Mouse (Mus musculus) heart, postnatal 4 days (tissue): ENCODE results near the gene Opcml. TPM values are rescaled to one million over a fixed set of nuclear protein-coding genes. Genes with fewer than 3 reads are reported as not detected.

Source experiments
- DNase-seq: peaks from one replicate; pipeline ENCODE4 v3.0.0; 2021
- total RNA-seq, 2 experiments: library from RNA; stranded (reverse); gene quantifications; 2 replicates each; pipeline ENCODE4 v1.2.3; 2021

Opcml gene
- total RNA-seq, 2 experiments from 2014 or later: 0.72 to 0.83 TPM

DNA sequence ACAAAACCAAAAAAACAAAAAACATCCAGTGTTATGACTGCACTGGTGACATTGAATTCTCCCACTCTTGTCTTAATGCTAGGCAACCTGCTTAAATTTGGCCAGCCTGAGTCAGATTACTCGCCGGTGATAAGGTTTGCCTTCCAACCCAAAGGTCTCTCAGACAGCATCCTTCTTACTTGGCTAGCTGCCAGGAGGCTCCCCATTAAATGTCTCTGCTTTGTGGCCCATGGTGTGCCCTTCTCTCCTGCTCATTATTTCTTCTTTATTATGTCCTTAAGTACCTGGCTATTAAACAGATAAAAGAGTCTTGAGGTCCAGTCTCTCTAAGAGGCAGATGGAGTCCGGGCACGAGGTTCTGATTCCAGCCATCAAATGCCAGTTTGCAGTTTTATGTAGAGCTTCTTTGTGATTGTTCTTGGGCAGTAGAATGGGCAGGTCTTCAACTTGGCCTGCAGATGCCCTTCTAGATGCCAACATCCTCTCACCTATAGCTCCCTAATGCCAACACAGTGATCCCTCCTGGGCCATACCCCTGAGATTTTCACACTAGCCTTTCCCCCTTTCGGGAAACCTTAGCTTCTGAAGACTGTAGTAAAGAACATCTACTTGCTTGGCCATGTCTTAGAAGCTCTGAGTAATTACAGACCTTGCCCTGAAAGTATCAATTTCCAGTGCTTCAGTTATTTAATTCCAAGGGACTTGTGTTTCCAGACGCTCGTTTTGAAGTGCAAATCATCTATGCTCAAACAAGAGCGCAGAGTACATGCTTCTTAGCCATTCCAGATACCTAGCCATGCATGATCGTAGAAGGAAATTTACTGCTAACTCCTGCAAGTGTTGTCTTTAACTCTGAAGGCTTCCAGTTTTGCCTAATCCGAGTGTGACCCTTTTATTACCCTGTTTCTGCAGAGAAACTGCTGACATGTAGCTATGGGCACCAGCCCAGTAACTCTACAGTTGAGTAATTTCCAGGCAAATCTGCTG lies 986.2 kb downstream of the Opcml start:
- no peak for DNase-seq

DNA sequence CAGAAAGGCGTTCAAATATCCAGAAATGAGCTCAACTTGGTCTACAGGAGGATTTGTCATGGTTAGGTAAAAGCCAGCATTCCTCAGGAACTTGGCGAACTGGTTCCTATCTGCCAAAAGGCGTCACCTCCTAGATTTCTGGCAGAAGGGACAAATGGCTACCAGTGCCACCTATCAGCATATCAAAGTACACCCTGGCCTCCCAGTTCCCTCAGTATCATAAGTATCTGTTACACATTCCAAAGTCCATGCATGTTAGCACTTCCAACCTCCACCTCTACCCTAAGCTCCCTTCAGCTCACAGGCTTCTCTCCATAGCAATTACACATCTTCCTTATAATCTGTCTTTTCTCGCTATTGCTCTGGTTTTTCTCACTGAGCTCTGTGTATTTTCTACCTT lies 993.3 kb downstream of the Opcml start:
- DNase-seq: no peak

GRCm38 (mm10) chr9:28789439-28789838 lies 998.9 kb downstream of the Opcml start:
- no peak for DNase-seq

- DNase-seq: no peak
Measured at GRCm38 (mm10) chr9:28800100-28800499, 1009.5 kb downstream of the Opcml start.

DNA sequence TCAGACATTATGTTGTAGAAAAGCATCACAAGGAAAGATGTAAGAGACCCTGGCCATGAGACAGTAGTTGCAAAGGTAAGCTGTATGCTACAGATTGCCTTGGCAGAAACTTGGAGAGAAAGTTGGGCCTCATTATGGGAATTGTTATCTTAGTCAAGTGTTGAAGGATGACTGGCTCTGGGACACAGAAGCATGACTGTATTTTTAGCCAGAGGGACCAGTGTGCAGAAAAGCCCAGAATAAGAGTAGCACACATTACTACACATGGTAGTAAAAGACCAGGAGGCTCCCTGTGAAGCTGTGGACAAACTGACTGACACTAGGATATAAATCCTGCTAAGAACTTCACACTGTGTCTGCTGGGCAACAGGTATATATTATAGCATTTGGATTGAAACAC lies 1016.1 kb downstream of the Opcml start:
- DNase-seq: no peak

DNA sequence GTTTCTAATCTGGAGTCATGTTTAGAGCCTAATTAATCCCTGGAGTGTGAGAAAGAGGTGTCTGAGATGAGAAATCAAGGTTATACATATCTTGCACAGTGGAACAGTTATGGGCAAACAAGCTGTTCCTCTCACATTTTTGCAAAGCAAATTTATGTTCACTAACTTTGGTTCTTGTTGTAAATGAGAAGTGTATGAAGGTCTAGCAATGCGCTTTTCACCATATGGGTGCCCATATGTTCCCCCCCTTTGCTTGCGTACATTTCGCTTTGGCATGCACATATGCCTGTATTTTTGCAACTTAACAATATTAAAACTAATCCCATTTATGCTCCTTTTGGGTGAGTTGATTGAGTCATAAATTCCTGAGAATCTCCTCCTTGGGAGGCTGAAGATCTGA lies 1031.5 kb downstream of the Opcml start:
- no peak for DNase-seq

DNA sequence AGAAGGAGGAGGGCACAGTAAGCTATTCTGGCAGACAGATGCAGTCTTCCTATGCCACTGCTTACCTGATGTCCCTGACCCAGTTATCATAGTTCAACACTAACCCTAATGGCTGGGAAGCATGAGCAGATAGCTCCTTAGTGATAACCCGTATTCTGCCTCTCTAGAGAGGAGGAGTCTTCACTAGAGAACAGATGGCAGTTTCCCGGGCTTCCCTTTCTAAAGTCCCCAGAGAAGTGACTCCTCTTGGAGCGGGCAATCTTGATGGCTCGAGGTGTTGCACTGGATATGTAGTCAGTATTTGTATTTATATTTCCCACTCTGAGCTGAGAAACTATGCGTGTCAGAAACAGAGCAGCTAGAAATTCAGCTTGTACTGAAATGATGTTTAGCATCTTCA lies 1031.9 kb downstream of the Opcml start:
- DNase-seq: no peak

DNA sequence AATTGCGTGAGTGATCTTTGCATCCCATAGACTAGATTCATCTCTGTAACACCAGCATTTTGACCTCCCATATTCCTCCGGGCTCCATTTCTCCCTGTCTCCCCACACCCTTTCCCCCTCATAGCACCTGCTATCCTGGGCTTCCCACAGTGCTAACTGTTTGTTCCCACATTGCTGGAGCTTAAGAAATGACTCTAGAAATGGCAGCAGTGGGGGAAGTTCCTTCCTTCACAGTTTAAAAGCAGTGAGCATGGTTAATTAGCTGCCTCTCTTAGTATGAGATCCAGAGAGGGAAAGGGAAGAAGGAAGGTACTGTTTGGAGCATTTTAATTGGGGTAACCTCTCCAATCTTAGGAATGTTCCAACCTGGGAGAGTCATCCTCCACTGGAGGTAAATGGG lies 1035.2 kb downstream of the Opcml start:
- DNase-seq: no peak

- DNase-seq: no peak
Measured at GRCm38 (mm10) chr9:28845961-28846570, 1055.5 kb downstream of the Opcml start.

DNA sequence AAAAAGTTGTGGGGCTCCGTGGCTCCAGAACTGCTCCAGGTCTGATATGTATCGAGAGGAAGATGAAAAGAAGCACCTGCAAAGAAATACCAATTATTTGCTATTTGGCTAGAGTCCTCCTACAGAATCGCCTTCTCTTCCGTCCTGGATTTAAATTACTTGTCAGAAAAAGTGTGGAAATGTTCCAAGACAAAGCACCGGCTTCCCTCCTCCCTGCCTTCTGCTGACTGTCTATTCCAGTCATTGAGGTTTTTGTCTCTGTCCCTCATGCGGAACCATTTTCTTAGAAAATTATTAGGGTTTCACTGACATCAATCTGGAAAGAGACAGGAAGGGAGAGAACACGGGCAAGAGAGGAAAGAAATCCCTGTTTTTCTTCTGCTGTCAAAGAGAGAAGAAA lies 1065.3 kb downstream of the Opcml start:
- DNase-seq: no peak

GRCm38 (mm10) chr9:28861983-28862382 lies 1071.4 kb downstream of the Opcml start:
- DNase-seq: no peak

DNA sequence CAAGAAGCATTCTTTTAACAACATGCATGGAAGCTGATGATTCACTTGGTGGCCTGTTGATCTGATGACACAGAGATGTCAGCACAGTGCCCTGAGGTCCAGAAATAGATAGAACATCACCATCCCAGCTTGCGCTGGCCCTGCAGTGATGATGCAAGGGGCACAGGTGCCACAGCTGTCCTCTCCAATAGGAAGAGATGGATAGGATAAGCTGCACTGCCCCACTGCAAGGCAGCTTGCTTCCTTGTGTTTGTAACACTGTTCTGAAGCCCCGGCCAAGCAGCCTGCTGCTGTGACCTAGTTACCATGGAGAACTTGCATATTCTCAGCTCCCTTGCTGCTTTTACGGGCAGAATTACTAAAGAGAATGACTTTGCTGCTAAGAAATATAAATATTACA lies 1076.7 kb downstream of the Opcml start:
- no peak for DNase-seq

- DNase-seq: no peak
Measured at GRCm38 (mm10) chr9:28870478-28870877, 1079.9 kb downstream of the Opcml start.

- no peak for DNase-seq
Measured at GRCm38 (mm10) chr9:28882566-28882965, 1092.0 kb downstream of the Opcml start.

GRCm38 (mm10) chr9:28891611-28892010 lies 1101.0 kb downstream of the Opcml start:
- DNase-seq: no peak

DNA sequence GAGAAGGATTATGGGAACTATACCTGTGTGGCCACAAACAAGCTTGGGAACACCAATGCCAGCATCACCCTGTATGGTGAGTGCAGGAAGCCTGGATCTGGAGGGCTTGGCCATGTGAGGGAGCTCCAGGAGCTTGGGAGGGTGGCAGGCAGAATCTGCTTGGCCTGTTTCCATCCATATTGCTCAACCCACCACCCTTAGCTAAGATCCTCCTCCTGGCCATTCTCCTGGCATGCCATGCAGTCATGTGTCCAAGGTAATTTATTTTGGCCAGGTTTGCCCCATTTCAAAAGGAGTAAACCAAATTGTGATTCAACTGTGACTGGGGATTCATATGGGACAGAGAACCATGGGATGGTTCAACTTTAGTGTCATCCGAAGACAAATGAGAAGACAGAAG lies 1112.7 kb downstream of the Opcml start:
- DNase-seq: no peak

GRCm38 (mm10) chr9:28909738-28910137 lies 1119.2 kb downstream of the Opcml start:
- no peak for DNase-seq

GRCm38 (mm10) chr9:28911571-28912185 lies 1121.1 kb downstream of the Opcml start:
- no peak for DNase-seq

DNA sequence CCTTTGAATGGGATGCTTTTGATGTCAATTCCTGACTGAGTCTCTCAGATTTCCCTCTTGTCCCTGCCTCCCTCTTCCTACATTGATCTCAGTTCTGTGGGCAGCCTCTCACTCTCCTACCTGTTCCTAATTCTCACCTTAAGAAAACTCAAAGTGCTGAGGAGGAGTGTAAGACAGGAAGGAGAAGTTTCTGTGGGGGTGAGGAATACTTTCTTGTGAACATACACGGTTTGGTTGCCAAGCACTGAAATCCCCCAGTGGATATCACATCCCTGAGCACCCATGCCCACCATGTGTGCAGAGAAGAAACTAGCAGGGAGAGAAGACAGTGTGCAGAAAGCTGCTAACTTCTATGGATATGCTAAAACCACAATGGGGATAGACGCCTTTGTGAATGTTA lies 1141.5 kb downstream of the Opcml start:
- no peak for DNase-seq

DNA sequence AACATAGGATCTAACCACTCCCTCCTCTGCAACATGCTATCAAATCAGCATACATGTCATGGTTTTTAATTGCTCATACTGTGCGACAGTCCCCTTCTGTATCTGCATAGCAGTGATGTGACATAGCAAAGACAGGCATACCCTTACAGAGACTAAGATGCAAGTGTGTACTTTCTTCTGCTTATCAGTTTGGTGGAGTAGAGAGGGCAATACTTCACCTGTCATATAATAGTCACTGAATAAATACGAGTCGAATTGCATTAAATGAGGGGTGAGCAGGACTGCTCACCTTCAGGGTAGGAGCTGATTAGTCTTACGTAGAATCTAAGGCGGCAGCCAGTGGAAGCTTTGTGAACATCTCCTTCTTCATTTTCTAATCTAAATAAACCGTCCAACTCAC lies 1146.6 kb downstream of the Opcml start:
- DNase-seq: no peak

GRCm38 (mm10) chr9:28937980-28938379 lies 1147.4 kb downstream of the Opcml start:
- DNase-seq: peak; percentile 4

DNA sequence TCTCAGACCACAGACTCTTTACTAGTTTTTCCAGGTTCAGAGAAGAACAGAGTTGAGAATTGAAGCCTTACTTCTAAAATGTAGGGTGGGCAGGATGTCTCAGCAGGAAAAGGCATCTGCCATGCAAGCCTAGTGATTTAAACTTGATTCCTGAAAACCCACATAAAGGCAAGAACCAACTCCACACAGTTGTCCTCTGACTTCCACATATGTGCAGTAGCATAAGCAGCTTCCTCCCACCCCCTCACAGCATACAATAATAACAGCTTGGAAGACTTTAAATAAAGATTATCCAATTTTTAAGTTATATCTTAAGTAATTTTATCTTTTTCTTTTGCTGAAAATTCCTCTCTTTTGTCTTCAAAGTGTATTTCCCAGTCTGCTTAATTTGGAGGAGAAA lies 1150.3 kb downstream of the Opcml start:
- no peak for DNase-seq

DNA sequence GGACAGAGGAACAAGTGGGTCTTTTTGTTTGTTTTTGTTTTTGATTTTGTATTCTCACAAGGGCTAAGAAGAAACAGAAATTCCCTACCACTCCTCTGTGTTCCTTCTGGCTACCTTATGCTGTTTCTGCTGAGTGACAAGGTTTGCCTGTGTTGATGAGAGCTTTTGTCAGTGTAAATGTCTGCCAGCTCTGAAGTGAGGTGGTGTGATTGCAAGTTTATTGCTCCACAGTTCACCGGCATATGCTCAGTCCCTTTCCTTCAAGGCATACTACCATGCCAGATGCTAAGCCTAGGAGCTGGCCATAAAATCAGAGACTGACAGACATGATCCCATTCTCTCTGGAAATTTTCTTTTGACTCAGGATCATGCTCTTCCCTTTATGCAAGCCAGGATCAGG lies 1178.9 kb downstream of the Opcml start:
- DNase-seq: no peak
